Mouse (Mus musculus) left cerebral cortex, postnatal 4 days (tissue): Measurements from ENCODE around the gene Bach1. TPM values are rescaled to one million over a fixed set of nuclear protein-coding genes. Genes with fewer than 3 reads are reported as not detected.

Experiments
- DNase-seq: peaks from one replicate; pipeline ENCODE4 v3.0.0-alpha.2; 2022
- intact Hi-C: fragments of 180-260 bp; cut with DNase I; formaldehyde crosslinking; loops from one replicate; pipeline ENCODE4 v1.15.1; 2025
- total RNA-seq, 2 experiments: library from RNA; stranded (reverse); gene quantifications; 2 replicates each; pipeline ENCODE4 v1.2.3; 2021

Bach1 gene
- total RNA-seq, 2 experiments from 2014 or later, result 37.1 to 38.5 TPM

DNA sequence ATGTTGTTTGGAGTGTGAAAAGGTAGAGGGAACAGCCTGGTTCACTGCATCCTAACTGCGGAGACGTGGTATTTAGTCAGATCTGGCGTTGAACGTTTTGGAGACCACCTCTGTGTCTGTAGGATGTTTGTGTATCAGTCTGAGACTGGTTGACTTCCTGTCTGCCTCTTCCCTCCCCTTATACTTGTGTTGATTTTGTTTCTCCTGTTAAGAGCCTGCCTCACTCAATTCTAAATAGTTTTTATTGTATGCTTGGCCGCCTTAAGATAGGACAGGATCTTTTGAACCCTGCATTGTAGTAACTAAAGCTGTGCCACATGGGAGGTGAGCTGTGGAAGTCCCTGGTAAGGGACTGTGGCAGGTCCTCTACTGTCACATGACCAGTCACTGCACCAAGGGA lies 10.4 kb downstream of the Bach1 start:
- intact Hi-C loops, result no loop called here
- no peak for DNase-seq

DNA sequence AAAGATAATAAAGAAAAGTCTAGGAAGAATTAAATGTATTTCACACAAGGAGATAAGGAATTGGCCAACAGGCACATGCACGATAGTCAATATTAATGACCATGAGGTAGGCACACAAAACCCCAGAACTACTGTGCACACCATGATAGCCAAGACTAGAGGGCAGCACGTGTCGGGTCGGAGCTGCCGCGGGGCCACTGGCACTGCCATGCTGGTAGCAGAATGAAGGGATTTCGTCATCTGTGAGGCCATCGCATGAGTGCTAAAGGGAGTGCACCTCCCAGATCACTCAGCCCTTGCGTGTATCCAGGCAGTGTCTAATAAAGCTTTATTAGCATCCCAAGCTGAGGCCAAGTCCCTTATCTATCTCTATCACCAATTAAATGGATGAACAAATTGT lies 11.2 kb downstream of the Bach1 start:
- no peak for DNase-seq
- intact Hi-C loops, result no loop called here

DNA sequence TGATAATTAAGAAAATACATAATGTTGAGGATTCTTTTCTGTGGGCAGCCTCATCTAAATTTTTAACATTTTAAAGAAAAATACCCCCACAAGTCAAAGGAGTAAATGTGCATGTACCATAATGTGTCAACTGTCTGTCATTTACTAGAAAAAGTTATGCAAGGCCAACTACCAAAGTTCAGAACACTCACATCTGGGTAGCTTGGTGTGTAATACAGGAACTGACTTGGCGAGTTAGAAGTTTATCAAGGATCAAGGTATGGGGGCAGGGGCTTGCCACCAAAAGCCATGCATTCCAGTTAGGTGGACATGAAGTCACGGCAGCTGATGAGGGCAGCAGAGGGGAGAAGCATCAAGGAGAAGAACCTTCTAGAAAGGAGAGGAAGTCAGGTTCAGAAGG lies 13.2 kb downstream of the Bach1 start:
- intact Hi-C loops, result no loop called here
- DNase-seq, result no peak

DNA sequence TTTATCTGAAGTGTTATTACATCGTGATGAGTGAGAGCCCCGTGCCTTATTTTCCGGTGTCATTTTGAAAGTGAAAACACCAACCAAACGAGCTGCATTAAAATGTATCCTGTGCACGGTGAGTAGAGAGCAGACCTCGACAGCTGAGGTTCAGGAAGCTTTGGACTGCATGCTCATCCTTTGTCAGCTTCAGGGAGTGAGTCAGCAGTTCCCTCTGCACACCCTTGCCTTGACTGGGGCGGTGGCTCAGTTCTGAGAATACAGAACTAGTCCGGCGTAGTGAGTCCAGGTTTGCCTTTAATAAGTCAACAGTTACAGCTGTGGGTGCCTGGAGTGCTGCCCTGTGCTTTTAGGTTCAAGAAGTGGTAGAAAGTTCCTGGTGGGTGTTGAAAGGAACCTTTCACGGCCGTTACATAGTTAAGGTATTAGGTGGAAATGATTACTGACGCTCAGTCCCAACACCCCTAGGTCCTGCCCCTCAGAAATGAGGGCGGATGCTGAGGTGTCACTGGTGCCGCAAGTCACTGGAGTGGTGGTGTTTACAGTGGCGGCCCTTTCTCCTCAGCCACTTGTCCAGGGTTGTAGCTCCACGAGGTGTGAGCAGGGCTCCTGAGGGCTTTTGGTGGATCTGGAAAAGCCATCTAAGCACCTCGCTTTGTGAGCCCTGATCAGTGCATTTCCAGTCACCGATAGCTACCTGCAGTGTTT lies 14.4 kb downstream of the Bach1 start:
- intact Hi-C loops, result no loop called here
- no peak for DNase-seq

DNA sequence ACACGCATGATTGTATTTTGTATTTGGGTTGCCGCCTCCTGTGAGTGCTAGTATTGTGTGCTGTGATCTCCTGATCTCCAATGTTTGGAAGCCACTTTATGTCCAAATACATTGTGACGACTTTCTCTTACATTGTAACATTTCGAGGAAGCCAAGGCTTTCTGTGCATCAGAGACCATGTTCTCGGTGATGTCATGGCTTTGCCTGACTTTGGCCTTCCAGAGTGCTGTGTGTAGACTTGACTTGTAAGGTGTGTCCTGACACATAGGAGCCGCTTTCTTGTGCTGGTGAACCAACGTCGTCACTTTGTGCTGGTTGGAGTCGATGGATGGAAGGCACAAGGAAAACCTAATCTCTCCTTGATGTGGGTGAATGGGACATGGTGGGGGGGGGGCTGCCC lies 15.8 kb downstream of the Bach1 start:
- intact Hi-C loops, result no loop called here
- no peak for DNase-seq

DNA sequence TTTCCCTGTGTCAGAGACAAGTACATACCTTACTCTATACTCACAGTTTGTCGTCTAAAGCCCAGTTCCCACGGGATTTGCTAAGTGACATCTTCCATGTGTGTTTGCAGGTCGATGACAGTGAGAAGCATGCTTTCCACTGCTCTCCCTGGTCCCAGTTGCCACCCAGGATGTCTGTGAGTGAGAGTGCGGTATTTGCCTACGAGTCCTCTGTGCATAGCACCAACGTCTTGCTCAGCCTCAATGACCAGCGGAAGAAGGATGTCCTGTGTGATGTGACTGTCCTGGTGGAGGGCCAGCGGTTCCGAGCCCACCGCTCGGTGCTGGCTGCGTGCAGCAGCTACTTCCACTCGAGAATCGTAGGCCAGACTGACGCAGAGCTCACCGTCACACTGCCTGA lies 16.5 kb downstream of the Bach1 start:
- intact Hi-C loops, result no loop called here
- no peak for DNase-seq

DNA sequence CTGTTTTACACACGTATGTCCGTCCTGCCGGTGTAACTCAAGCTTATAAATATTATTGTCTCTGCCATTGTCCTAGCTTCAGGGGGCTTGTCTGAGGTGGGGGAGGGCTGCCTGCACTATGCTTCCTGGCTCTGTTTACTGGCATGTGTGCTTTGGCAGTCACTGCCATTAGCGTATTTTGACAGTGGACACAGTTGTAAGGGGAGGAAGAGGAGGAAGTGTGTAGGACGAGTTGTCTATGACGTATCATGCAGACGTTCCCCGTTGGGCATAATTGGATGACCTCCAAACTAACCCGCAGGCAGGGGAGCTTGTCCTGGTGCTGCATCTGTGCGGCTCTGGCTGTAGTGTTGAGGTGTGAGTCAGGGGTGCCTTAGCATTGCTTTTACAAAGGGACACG lies 17.5 kb downstream of the Bach1 start:
- no peak for DNase-seq
- intact Hi-C loops, result no loop called here

DNA sequence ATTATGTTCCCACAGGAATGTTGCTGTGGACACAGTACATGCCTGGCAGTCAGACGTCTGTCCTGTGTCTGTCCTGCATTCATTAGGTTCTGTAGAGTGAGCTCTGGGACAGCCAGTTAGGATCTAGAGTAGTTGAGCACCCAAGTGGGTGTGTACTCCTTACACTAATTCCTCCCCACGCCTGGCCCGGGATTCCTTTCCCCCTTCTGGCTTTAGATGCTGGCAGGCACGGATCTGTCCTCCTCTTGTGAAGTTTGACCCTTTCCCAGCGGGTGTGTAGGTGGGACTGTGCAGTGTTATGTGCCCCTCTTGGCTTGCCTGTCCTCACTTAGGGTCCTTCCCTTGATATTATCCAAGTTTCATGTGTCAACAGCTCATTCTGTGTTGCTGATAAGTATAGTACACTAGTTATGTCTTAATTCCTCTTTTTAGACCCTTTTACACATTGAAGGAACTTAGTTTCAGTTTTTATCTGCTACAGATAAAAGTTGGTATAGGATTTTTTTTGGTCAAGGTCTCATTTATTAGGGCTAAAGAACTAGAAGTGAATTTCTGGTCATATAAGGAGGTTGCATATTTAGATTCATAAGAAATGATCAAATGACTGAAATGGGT lies 18.4 kb downstream of the Bach1 start:
- intact Hi-C loops, result no loop called here
- DNase-seq, result no peak

DNA sequence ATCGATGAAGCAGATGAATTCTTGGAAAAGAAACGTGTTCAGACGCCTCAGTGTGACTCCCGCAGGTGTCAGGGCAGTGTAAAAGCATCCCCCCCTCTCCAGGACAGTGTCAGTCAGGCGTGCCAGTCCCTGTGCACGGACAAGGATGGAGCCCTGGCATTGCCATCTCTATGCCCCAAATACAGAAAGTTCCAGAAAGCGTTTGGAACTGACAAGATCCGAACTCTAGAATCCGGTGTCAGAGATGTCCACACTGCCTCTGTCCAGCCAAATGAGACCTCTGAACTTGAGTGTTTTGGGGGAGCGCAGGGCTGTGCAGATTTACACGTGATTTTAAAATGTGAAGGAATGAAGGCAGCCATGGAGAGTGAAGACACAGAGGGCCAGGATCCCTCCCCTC lies 20.3 kb downstream of the Bach1 start:
- no peak for DNase-seq
- intact Hi-C loops, result no loop called here

DNA sequence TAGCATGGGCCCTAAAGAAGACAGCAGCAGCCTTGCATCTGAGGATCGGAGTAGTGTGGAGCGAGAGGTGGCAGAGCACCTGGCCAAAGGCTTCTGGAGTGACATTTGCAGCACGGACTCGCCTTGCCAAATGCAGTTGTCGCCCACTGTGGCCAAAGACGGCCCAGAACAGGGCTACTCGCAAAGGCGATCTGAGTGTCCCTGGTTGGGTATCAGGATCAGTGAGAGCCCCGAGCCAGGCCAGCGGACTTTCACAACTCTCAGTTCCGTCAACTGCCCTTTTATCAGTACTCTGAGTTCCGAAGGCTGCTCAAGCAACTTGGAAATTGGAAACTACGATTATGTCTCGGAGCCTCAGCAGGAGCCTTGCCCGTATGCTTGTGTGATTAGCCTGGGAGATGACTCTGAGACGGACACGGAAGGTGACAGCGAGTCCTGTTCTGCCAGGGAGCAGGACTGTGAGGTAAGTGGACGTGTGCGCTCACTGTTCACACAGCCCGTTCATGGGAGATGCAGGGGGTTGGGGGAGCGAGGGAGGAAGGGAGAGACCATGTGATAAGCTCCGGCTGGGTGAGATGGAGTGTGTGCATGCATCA lies 21.0 kb downstream of the Bach1 start:
- DNase-seq, result no peak
- intact Hi-C loops, result no loop called here

DNA sequence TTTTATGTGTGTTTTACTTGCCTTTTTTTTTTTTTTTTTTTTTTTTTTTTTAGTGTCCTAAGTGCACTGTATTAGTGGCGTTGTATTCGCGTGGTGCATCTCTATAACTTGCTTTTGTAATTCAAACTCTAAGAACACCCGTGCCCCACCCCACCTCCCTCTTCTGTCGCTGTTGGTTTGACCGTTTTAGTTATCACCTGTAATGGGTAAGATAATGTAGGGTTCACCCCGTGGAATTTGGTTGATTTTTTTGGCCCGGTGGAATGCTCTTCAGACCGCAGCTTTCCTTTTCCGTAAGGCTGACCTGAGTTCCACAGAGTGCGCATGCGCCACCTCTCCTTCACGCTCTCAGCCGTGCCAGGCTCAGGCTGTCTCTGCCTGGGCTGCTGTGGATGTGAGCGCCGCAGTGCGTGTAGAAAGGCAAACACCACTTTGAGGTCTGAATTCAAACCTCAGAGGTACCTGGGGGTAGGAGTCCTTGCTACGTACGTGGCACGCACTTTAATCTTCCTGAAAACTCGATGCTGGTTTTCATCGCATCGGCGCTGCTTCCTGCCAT lies 22.2 kb downstream of the Bach1 start:
- no peak for DNase-seq
- intact Hi-C loops, result no loop called here

DNA sequence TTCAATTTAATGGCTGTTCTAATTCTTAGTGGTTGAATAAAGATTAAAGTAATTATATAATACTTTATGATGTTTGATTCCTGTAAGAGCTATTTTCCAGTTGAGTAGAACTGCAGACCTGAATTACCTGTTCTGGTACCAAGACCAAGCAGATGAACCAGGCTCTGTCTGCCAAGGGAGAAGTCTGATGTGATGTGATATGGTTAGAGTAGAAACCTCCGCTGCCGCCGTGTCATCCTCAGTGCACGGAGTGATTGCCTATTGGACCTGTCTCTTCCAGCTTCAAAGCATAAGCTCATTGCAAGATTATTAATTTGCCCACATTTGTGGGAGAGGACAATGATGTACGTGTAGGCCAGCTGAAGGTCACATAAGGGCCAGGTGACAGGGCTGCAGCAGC lies 24.1 kb downstream of the Bach1 start:
- intact Hi-C loops, result no loop called here
- DNase-seq, result peak; percentile 26

DNA sequence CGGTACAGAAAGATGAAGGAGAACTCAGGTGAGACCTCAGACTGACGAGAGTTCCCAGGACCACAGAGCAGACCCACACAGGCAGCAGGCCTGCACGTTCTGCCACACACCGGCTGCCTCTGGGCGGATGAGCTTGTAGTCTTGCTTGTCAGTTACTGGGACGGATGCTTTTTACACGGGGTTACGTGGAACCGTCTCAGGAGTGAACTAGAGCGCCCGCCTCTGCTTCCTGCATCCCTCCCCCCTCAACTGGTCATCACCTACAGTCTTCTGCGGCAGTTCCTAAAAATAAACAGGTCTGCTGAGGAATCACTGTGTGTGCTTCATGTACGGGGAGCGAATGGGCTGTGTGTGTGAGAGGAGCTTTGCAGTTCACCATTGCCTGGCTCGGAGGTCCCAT lies 24.7 kb downstream of the Bach1 start:
- intact Hi-C loops, result no loop called here
- DNase-seq, result no peak

DNA sequence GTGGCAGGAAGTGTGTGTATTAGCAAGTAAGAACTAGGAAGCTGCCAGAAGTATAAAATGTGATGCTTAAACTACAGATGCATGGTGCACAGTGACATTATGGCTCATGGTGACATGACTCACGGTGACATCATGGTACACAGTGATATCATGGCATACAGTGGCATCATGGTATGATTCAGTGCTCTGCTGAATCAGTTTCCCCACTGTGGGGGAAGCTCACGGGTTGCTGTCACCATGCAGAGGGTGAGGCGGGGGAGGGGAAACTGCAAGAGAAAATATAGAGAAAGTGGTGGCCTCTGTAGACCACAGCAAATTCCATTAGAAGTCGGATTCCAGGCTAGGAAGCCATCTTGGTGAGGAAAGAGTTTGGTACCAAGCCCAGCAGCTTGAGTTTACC lies 26.1 kb downstream of the Bach1 start:
- no peak for DNase-seq
- intact Hi-C loops, result no loop called here

DNA sequence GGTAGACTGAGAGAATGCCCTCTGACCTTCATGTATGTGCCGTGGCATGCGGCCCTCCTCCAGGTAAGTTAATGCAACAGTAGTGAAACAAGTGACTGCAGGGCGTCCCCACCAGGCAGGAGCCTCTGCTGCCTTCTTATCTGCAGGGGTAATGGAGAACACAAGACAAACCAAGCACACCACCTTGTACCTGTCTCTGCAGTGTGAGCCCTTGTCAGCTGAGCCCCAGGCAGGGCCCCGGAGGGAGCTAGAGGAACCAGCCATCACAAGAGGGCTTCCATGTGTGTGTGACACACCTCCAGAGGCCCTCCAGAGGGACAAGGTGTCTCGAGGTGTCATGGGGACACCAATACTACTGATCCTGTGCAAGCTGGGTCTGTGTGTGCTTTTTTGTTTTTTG lies 26.5 kb downstream of the Bach1 start:
- no peak for DNase-seq
- intact Hi-C loops, result no loop called here

DNA sequence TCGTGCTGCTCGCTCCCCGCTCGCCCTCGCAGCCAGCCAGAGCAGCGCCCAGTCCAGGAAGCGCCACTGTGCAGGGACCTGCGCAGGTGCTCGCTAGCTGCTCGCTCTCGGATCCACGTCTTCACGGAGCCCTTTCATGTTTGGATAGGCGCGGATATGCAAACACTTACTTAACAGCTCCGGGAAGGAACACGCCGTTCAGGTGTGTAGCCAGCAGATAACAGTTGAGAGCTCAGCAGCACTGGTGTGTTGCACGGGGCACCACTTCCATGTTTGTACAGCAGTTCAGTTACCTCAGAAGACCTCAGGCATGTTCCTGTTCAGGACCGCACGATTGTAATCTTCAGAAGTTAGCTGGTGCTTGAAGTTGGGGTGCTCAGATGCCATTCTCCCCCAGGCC lies 27.2 kb downstream of the Bach1 start:
- intact Hi-C loops, result no loop called here
- no peak for DNase-seq

DNA sequence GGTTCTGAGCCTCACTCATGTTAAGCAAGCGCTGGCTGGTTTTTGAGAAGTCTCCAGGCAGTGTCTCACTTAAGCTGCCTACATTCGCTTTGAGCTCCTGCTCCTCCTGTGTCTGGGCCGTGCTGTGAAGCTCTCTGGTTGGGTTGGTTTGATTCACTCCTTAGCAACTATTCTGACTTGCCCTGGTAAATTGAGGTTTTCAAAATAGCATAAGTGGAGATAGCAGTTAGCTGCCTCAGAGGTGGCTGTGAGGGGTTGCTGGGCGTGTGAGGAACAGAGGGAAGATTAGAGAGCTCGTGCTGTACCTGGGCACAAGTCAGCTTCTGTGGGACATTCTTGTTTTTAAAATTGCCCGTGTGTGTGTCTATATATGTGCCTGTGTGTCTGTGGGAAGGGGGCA lies 27.6 kb downstream of the Bach1 start:
- intact Hi-C loops, result no loop called here
- DNase-seq, result no peak

DNA sequence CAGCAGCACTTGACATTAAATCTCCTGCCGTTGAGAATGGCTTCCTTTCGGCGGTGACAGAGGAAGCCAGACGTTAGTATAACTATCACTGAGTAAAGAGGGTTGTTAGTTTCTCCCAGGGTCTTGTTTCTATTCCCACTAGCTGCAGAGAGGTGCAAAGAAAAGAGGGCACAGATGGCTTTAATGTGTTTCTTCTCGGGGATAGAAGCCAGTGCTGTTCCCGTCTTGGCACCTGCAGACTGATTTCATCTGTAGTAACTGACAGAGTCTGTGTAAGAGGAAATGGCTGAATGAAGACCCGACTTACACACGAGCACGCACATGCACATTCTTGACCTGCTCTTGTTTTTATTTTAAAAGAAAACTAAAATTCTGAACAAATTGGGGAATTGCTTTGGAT lies 28.5 kb downstream of the Bach1 start:
- DNase-seq, result no peak
- intact Hi-C loops, result no loop called here

DNA sequence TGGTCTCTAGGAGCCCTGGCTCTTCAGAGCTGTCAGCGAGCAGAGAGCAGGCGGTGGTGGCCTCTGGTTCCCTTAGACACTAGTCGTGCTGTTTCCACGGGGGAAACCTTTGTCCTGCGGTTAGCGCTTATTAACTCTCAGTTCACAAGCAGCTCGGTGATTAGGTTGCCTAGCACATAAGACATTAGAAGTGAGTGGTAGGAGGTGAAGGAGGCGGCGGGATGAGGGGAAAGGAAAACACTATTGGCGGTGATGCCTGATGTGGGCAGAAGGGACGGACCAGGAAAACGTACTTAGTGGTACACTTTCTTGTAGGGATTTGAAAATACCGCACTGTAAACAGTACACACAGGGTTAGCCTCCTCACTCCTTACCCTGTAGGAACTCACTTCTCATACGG lies 29.2 kb downstream of the Bach1 start:
- intact Hi-C loops, result no loop called here

DNA sequence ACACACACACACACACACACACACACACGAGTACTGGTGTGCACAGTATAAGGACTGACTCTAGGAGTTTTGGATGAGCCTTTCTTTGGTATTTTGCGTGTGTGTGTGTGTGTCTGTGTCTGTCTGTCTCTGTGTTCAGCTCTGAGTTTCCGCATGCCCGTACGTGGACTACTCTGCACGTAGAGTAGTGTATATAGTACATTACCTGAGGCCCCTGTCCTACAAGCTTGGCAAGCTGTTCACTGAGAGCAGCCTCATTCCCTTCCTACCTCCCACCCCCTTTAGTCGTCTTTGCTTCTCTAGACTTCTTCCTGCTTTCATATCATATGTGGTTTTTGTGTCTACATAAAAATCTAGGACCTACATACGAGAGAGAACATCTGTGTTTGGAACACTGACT lies 30.0 kb downstream of the Bach1 start:
- no peak for DNase-seq
- intact Hi-C loops, result no loop called here

More for the DNA sequence above, 29.2 kb downstream of the Bach1 start:
- no peak for DNase-seq

DNA sequence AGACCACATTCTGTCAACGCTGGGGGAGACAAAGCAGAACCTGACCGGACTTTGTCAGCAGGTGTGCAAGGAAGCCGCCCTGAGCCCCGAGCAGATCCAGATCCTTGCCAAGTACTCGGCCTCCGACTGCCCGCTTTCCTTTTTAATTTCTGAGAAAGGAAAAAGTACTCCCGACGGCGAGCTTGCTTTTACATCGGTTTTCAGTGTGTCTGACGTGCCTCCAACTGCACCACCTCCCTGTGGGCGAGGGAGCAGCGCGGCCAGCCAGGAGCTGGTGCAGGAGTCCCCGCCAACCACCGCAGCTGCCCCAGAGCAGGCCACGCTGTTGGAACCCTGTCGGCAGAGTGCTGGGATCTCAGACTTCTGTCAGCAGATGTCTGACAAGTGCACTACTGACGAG lies 30.7 kb downstream of the Bach1 start:
- intact Hi-C loops, result no loop called here
- peak; percentile 12 for DNase-seq

DNA sequence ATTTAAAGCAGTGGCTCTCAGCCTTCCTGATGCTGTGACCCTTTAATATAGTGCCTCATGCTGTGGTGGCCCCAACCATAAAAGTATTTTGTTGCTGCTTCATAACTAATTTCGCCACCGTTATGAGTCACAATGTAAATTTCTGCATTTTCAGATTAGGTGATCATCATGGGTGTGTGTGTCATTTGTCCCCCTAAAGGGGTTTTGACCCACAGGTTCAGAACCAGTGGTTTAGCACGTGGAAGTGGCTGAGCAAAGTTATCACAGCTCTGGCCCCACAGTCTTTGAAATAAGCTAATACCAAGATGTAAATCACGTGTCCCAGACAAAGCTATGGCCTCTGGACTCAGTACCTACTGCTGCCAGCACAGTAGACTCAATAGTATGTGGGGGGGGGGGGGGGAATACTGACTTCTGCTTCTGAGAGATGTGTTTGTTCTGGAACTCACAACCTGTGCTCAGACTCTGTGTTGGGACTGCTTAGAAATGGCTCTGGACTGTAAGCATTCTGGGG lies 36.2 kb downstream of the Bach1 start:
- intact Hi-C loops, result no loop called here
- DNase-seq, result no peak
